Mouse (Mus musculus) C2C12 (cell line): ENCODE data around the gene 1700088E04Rik.

Experiments used
- MYOG ChIP-seq: IDR thresholded peaks from one replicate; pipeline ENCODE4 v1.6.1; 2011; ENCODE audit not compliant: control insufficient read depth, insufficient read length; ENCODE audit errors: extremely low read depth
- USF1 ChIP-seq: IDR thresholded peaks from one replicate; pipeline ENCODE4 v1.6.1; 2011; ENCODE audit warnings: low read depth, mild to moderate bottlenecking, control low read depth, moderate library complexity

DNA sequence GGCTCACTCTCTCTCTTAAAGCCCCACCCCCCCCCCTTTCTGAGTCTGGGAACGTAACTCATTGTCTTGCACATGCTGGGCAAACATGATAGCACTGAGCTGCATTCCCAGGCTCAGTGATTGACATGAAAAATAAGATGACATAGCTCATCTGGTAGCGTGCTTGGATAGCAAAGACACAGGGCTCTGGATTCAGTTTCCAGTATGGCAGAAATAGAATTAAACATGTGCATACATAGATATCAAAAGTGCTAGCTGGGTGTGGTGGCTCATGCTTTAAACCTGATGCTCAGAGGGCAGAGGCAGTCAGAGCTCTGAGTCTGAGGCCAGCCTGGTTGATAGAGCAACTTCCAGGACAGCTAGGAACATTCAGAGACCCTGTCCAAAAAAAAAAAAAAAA is 35.2 kb downstream of the 1700088E04Rik start:
- TF ChIP-seq USF1 (no peak), MYOG (no peak)
